Mouse (Mus musculus): ENCODE data around the gene Grin2a. TPM values are rescaled to one million over a fixed set of nuclear protein-coding genes. Genes with fewer than 3 reads are reported as not detected.

Grin2a gene
- polyA plus RNA-seq, 1 experiment from 2014 or later, result 0.05 TPM

GRCm38 (mm10) chr16:9994041-9994950, 1.1 kb downstream of the Grin2a start:
- Histone ChIP-seq H3K4me1 (peaks cover 35% of the 10 kb centered on the region), H3K27me3 (ENCODE audit: low read depth, poor library complexity, severe bottlenecking) (peaks cover 84% of the 10 kb centered on the region), H3K27ac (no peak overlapping the region), H3K36me3 (no peaks in the 10 kb centered on the region), H3K9me3 (replicated peaks) (no peaks in the 10 kb centered on the region), H3K4me3 (peak overlapping the region; percentile 49)
- under 1% methylated on average over 50 of the region's 51 CpGs for WGBS
- DNase-seq (ENCODE audit: low spot score), result peak; percentile 43

GRCm38 (mm10) chr16:9993255-9994040, 1.9 kb downstream of the Grin2a start:
- WGBS, result under 1% methylated on average over 39 of the region's 39 CpGs
- H3K36me3 ChIP-seq, result no peaks in the 10 kb centered on the region
- H3K4me1 ChIP-seq, result peaks cover 35% of the 10 kb centered on the region
- no peaks in the 10 kb centered on the region for H3K9me3 ChIP-seq (replicated peaks)
- peak; percentile 78 for DNase-seq (ENCODE audit: low spot score)
- H3K4me3 ChIP-seq, result peak overlapping the region; percentile 49
- H3K27me3 ChIP-seq (ENCODE audit: low read depth, poor library complexity, severe bottlenecking), result peaks cover 84% of the 10 kb centered on the region
- H3K27ac ChIP-seq, result no peak overlapping the region

- H3K4me1 ChIP-seq, result peaks cover 35% of the 10 kb centered on the region
- no peaks in the 10 kb centered on the region for H3K9me3 ChIP-seq (replicated peaks)
- H3K27me3 ChIP-seq (ENCODE audit: low read depth, poor library complexity, severe bottlenecking), result peaks cover 82% of the 10 kb centered on the region
- 2% methylated on average over 17 of the region's 17 CpGs for WGBS
- peak overlapping the region; percentile 49 for H3K4me3 ChIP-seq
- H3K36me3 ChIP-seq, result no peaks in the 10 kb centered on the region
- DNase-seq (ENCODE audit: low spot score), result peak; percentile 49
- H3K27ac ChIP-seq, result no peak overlapping the region
These were observed 2.6 kb downstream of the Grin2a start for GRCm38 (mm10) chr16:9992773-9993221.

GRCm38 (mm10) chr16:9992076-9992772, 3.1 kb downstream of the Grin2a start:
- peaks cover 77% of the 10 kb centered on the region for H3K27me3 ChIP-seq (ENCODE audit: low read depth, poor library complexity, severe bottlenecking)
- H3K4me3 ChIP-seq, result peak overlapping the region; percentile 49
- peak; percentile 34 for DNase-seq (ENCODE audit: low spot score)
- peaks cover 35% of the 10 kb centered on the region for H3K4me1 ChIP-seq
- 15% methylated on average over 34 of the region's 34 CpGs for WGBS
- H3K27ac ChIP-seq, result no peak overlapping the region
- H3K36me3 ChIP-seq, result no peaks in the 10 kb centered on the region
- H3K9me3 ChIP-seq (replicated peaks), result no peaks in the 10 kb centered on the region

- Histone ChIP-seq H3K27ac (no peak overlapping the region), H3K27me3 (ENCODE audit: low read depth, poor library complexity, severe bottlenecking) (peaks cover 5% of the 10 kb centered on the region; the same call in 1 of the 2 replicates), H3K4me1 (no peaks in the 10 kb centered on the region), H3K4me3 (no peak overlapping the region), H3K9me3 (replicated peaks) (no peaks in the 10 kb centered on the region), H3K36me3 (no peaks in the 10 kb centered on the region)
- 77% methylated on average over 3 of the region's 3 CpGs for whole genome bisulfite sequencing
- DNase-seq (ENCODE audit: low spot score), result no peak
These were observed 10.3 kb downstream of the Grin2a start for GRCm38 (mm10) chr16:9985041-9985440.

- no peaks in the 10 kb centered on the region for H3K36me3 ChIP-seq
- no peaks in the 10 kb centered on the region for H3K9me3 ChIP-seq (replicated peaks)
- WGBS, result 75% methylated on average over 2 of the region's 2 CpGs
- no peak overlapping the region for H3K27ac ChIP-seq
- H3K4me3 ChIP-seq, result no peak overlapping the region
- no peaks in the 10 kb centered on the region for H3K27me3 ChIP-seq (ENCODE audit: low read depth, poor library complexity, severe bottlenecking)
- DNase-seq (ENCODE audit: low spot score), result no peak
- H3K4me1 ChIP-seq, result no peaks in the 10 kb centered on the region
These were observed 14.7 kb downstream of the Grin2a start for GRCm38 (mm10) chr16:9980641-9981040.

DNA sequence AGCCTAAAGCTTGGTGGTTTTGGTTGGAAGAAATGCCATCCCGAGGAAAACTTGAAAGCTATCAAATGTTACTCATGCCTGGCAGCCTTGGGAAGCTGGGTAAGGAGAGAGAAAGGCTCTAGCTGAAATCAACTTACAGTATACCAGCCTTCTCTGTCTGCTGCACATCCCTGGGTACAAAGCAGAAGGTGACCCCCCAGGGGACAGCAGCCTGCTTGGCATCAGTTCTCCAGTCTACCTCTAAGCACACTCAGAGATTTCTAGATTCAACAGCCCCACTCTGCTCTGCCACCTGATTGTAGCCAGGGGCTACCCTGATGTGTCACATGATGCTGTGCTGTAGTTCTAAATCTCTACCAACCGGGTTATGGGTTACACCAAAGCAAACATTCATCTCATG, 17.2 kb downstream of the Grin2a start:
- 88% methylated on average over 2 of the region's 2 CpGs for WGBS

GRCm38 (mm10) chr16:9972705-9973104, 22.7 kb downstream of the Grin2a start:
- DNase-seq (ENCODE audit: low spot score), result no peak
- Histone ChIP-seq H3K4me3 (no peak overlapping the region), H3K36me3 (no peaks in the 10 kb centered on the region), H3K9me3 (replicated peaks) (no peaks in the 10 kb centered on the region), H3K4me1 (no peaks in the 10 kb centered on the region), H3K27ac (no peak overlapping the region), H3K27me3 (ENCODE audit: low read depth, poor library complexity, severe bottlenecking) (no peaks in the 10 kb centered on the region)
- 90% methylated on average over 3 of the region's 3 CpGs for WGBS

More for the DNA sequence above, 17.2 kb downstream of the Grin2a start:
- no peaks in the 10 kb centered on the region for H3K4me1 ChIP-seq
- H3K27ac ChIP-seq, result no peak overlapping the region
- no peaks in the 10 kb centered on the region for H3K9me3 ChIP-seq (replicated peaks)
- no peaks in the 10 kb centered on the region for H3K27me3 ChIP-seq (ENCODE audit: low read depth, poor library complexity, severe bottlenecking)
- DNase-seq (ENCODE audit: low spot score), result no peak
- H3K4me3 ChIP-seq, result no peak overlapping the region
- no peaks in the 10 kb centered on the region for H3K36me3 ChIP-seq

GRCm38 (mm10) chr16:9964469-9964868, 30.9 kb downstream of the Grin2a start:
- no peaks in the 10 kb centered on the region for H3K36me3 ChIP-seq
- H3K4me1 ChIP-seq, result no peaks in the 10 kb centered on the region
- no peak overlapping the region for H3K27ac ChIP-seq
- H3K4me3 ChIP-seq, result no peak overlapping the region
- no peaks in the 10 kb centered on the region for H3K9me3 ChIP-seq (replicated peaks)
- 88% methylated on average over 6 of the region's 6 CpGs for WGBS
- DNase-seq (ENCODE audit: low spot score), result no peak
- no peaks in the 10 kb centered on the region for H3K27me3 ChIP-seq (ENCODE audit: low read depth, poor library complexity, severe bottlenecking)

- Histone ChIP-seq H3K4me3 (no peak overlapping the region), H3K27me3 (ENCODE audit: low read depth, poor library complexity, severe bottlenecking) (no peaks in the 10 kb centered on the region), H3K4me1 (no peaks in the 10 kb centered on the region), H3K36me3 (no peaks in the 10 kb centered on the region), H3K9me3 (replicated peaks) (no peaks in the 10 kb centered on the region), H3K27ac (no peak overlapping the region)
- no peak for DNase-seq (ENCODE audit: low spot score)
- WGBS, result 91% methylated on average over 1 of the region's 1 CpGs
These were observed 32.9 kb downstream of the Grin2a start for GRCm38 (mm10) chr16:9962482-9962881.

DNA sequence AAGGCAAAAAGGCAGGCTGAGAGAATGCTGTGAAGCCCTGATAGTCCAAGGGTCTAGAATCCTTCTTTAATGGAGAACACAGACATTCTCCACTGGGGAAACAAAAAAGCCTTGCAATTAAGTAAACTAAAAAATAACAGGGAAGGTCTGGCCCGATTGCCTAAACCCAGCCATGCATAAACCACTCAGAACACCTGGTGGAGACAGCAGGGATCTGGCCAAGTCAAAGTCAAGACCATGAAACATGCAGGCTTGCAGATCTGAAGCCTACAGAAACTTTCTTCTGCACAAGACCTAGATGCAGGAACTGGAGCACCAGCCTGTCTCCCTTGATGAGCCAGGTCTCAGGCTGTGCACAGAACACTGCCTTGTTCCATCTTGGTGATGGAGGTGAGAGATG, 36.0 kb downstream of the Grin2a start:
- no peak overlapping the region for H3K4me3 ChIP-seq
- no peaks in the 10 kb centered on the region for H3K27me3 ChIP-seq (ENCODE audit: low read depth, poor library complexity, severe bottlenecking)
- H3K9me3 ChIP-seq (replicated peaks), result no peaks in the 10 kb centered on the region
- no peaks in the 10 kb centered on the region for H3K4me1 ChIP-seq
- DNase-seq (ENCODE audit: low spot score), result no peak
- H3K36me3 ChIP-seq, result no peaks in the 10 kb centered on the region
- no peak overlapping the region for H3K27ac ChIP-seq
- 67% methylated on average over 1 of the region's 1 CpGs for WGBS

- no peak for DNase-seq (ENCODE audit: low spot score)
- Histone ChIP-seq H3K27ac (no peak overlapping the region), H3K4me1 (no peaks in the 10 kb centered on the region), H3K4me3 (no peak overlapping the region), H3K27me3 (ENCODE audit: low read depth, poor library complexity, severe bottlenecking) (no peaks in the 10 kb centered on the region), H3K36me3 (no peaks in the 10 kb centered on the region), H3K9me3 (replicated peaks) (no peaks in the 10 kb centered on the region)
- WGBS, result 50% methylated on average over 5 of the region's 5 CpGs
These were observed 41.1 kb downstream of the Grin2a start for GRCm38 (mm10) chr16:9954266-9954665.

All from limb, embryonic 10.5 days (tissue).